Mouse (Mus musculus): ENCODE measurements around the gene Slc9a3. TPM values are rescaled to one million over a fixed set of nuclear protein-coding genes. Genes with fewer than 3 reads are reported as not detected.
A peak's percentile ranks its signal among the peaks of the same experiment; 100 is the strongest.

Slc9a3 gene
- polyA plus RNA-seq, 1 experiment from 2014 or later: not detected

- Histone ChIP-seq H3K4me3 (no peak overlapping the region), H3K9ac (no peak overlapping the region), H3K36me3 (no peaks in the 10 kb centered on the region), H3K4me2 (no peak overlapping the region), H3K27me3 (replicated peaks) (no peaks in the 10 kb centered on the region), H3K4me1 (no peaks in the 10 kb centered on the region), H3K27ac (replicated peaks) (no peak overlapping the region), H3K9me3 (no peaks in the 10 kb centered on the region)
- no peak for ATAC-seq (ENCODE audit: extremely low read depth, insufficient number of reproducible peaks, low FRiP score, low TSS enrichment)
- 49% methylated on average over 2 of the region's 2 CpGs for WGBS
Observed at GRCm38 (mm10) chr13:74147327-74147726, 26.1 kb downstream of the Slc9a3 start.

DNA sequence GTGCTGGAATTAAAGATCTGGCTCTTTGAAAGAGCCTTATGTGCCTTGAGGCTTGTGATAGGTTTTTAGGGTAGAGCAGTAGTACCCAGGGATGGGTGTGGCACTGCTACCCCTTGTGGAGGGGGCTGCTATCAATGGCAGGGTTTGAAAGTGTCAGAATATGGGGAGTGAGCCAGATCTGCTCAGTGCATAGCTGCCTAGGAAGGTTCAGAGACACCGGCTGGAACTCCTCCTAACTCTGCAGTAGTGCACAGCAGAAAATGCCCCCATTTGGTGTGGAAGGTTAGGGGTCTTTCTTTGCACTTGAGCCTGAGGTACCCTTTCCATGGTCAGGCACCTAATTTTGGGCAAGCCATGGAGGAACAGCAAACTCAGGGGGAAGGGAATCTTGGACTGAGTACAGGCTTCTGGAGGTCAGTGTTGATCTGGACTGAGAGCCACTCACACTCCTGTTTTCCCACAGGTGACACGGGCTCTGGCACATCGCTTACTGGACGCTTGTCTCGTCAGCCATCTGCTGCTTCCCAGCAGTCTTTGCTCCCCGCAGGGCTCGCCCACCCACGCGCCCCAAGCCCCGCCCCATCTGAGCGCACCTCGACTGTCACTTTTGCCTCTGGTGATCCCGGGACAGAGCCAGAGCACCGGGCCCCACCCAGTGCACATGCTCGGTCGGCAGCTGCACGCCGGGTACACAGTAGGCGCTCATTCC lies 45.2 kb downstream of the Slc9a3 start:
- H3K4me2 ChIP-seq: peak overlapping the region; percentile 85
- 8% methylated on average over 19 of the region's 19 CpGs for WGBS
- H3K27ac ChIP-seq (replicated peaks): no peak overlapping the region
- no peaks in the 10 kb centered on the region for H3K9me3 ChIP-seq
- H3K27me3 ChIP-seq (replicated peaks): 0 out of 2 replicates have a peak, but pooled peaks cover 4% of the 10 kb centered on the region
- peak overlapping the region; percentile 81 for H3K9ac ChIP-seq
- H3K4me3 ChIP-seq: peak overlapping the region; percentile 63
- ATAC-seq (ENCODE audit: extremely low read depth, insufficient number of reproducible peaks, low FRiP score, low TSS enrichment): peak; percentile 45; the same call in 1 of the 2 replicates
- peaks cover 15% of the 10 kb centered on the region for H3K4me1 ChIP-seq
- H3K36me3 ChIP-seq: peaks cover 23% of the 10 kb centered on the region

DNA sequence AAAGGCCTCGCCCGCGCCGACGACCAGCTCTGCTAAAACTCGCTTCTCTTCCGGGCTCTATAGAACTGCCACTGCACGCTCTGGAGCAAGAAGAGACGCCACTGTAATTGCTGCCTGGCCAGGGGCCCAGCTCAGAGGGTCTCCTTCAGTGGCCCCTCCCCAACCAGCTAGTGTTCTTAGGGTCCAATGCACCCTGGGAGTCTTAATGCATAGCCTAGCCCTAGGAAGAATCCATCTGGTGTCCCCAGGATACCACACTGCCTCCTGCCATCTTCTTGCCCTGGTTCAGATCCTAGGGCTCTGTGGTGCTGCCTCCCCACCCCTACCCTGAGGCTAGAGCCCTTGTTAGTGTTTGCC lies 45.8 kb downstream of the Slc9a3 start:
- no peaks in the 10 kb centered on the region for H3K9me3 ChIP-seq
- 0 out of 2 replicates have a peak, but pooled peaks cover 4% of the 10 kb centered on the region for H3K27me3 ChIP-seq (replicated peaks)
- WGBS: 7% methylated on average over 9 of the region's 9 CpGs
- peak overlapping the region; percentile 63 for H3K4me3 ChIP-seq
- peak overlapping the region; percentile 81 for H3K9ac ChIP-seq
- H3K4me1 ChIP-seq: peaks cover 15% of the 10 kb centered on the region
- ATAC-seq (ENCODE audit: extremely low read depth, insufficient number of reproducible peaks, low FRiP score, low TSS enrichment): 0 out of 2 replicates have a peak, but pooled peaks have one; percentile 11
- no peak overlapping the region for H3K27ac ChIP-seq (replicated peaks)
- H3K36me3 ChIP-seq: peaks cover 28% of the 10 kb centered on the region
- H3K4me2 ChIP-seq: peak overlapping the region; percentile 85

- WGBS: 77% methylated on average over 2 of the region's 2 CpGs
- ATAC-seq (ENCODE audit: extremely low read depth, insufficient number of reproducible peaks, low FRiP score, low TSS enrichment): no peak
- Histone ChIP-seq H3K4me2 (no peak overlapping the region), H3K9ac (no peak overlapping the region), H3K4me1 (peaks cover 15% of the 10 kb centered on the region), H3K9me3 (no peaks in the 10 kb centered on the region), H3K4me3 (no peak overlapping the region), H3K27me3 (replicated peaks) (0 out of 2 replicates have a peak, but pooled peaks cover 4% of the 10 kb centered on the region), H3K27ac (replicated peaks) (no peak overlapping the region), H3K36me3 (peaks cover 33% of the 10 kb centered on the region)
Observed at GRCm38 (mm10) chr13:74167492-74167891, 46.2 kb downstream of the Slc9a3 start.

DNA sequence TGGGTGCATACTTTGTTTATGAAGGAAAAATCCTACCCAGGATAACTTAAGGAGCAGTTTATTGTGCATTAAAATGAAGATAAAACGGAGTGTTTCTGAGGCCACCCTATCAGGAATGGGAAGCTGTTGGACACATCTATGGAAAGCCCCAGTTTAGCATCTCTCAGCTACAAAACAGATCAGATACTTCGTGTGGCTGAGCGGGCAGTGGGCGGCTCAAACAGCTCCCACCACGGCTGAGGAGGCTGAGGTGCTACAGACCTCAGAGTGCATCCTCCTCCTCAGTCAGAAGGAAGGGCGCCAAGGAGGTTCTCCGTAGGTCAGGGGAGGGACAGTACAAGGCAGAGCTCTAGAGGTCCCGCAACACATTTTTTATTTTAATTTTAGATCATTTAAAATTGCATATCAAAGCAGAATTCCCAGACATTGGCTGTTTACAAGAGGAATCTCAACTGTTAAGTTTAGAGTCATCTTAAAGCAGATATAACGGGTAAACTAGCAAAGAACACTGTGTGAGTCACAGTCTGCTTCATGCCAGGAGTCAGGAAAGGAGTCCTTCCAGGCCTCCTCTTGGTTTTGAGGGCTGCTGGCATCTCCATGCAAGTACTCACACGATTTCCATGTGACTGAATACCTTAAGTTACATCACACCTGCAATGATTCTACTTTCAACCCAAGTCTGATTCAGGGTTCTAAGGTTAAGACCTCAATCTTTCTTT lies 48.3 kb downstream of the Slc9a3 start:
- no peak overlapping the region for H3K4me2 ChIP-seq
- WGBS: 84% methylated on average over 10 of the region's 10 CpGs
- peaks cover 15% of the 10 kb centered on the region for H3K4me1 ChIP-seq
- no peak for ATAC-seq (ENCODE audit: extremely low read depth, insufficient number of reproducible peaks, low FRiP score, low TSS enrichment)
- H3K9me3 ChIP-seq: no peaks in the 10 kb centered on the region
- no peak overlapping the region for H3K4me3 ChIP-seq
- H3K9ac ChIP-seq: no peak overlapping the region
- H3K36me3 ChIP-seq: peaks cover 54% of the 10 kb centered on the region
- H3K27me3 ChIP-seq (replicated peaks): 0 out of 2 replicates have a peak, but pooled peaks cover 4% of the 10 kb centered on the region
- H3K27ac ChIP-seq (replicated peaks): no peak overlapping the region

GRCm38 (mm10) chr13:74172036-74172435 lies 50.8 kb downstream of the Slc9a3 start:
- no peak overlapping the region for H3K4me2 ChIP-seq
- no peak overlapping the region for H3K27ac ChIP-seq (replicated peaks)
- peaks cover 74% of the 10 kb centered on the region for H3K36me3 ChIP-seq
- H3K9ac ChIP-seq: no peak overlapping the region
- ATAC-seq (ENCODE audit: extremely low read depth, insufficient number of reproducible peaks, low FRiP score, low TSS enrichment): no peak
- 92% methylated on average over 5 of the region's 5 CpGs for WGBS
- no peaks in the 10 kb centered on the region for H3K9me3 ChIP-seq
- 0 out of 2 replicates have a peak, but pooled peaks cover 6% of the 10 kb centered on the region for H3K4me1 ChIP-seq
- no peak overlapping the region for H3K4me3 ChIP-seq
- H3K27me3 ChIP-seq (replicated peaks): no peaks in the 10 kb centered on the region

GRCm38 (mm10) chr13:74183011-74183695 lies 61.9 kb downstream of the Slc9a3 start:
- Histone ChIP-seq H3K9ac (no peak overlapping the region), H3K27me3 (replicated peaks) (no peaks in the 10 kb centered on the region), H3K4me1 (no peaks in the 10 kb centered on the region), H3K4me2 (no peak overlapping the region), H3K4me3 (no peak overlapping the region), H3K36me3 (peaks cover 77% of the 10 kb centered on the region), H3K9me3 (no peaks in the 10 kb centered on the region), H3K27ac (replicated peaks) (no peak overlapping the region)
- no peak for ATAC-seq (ENCODE audit: extremely low read depth, insufficient number of reproducible peaks, low FRiP score, low TSS enrichment)
- 87% methylated on average over 5 of the region's 5 CpGs for WGBS

DNA sequence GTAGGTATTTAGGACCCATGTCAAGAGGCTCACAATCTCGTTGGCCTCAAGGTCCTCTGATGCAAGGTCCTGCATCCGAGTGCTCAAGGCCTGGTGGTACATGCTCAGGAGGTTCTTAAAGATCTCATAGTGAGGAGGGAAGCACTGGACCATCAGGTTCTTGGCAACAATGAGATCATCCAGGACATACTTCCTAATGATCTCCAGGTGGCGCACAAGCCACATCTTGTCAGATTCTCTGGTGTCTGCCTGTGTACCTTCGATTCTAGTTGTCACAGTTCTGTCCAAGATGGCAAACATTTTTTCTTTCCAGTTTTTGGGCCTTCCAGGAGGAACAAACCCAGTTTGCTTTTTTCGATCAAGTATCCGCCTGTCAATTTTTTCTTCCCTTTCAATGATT lies 71.4 kb downstream of the Slc9a3 start:
- WGBS: 81% methylated on average over 6 of the region's 6 CpGs
- no peak for ATAC-seq (ENCODE audit: extremely low read depth, insufficient number of reproducible peaks, low FRiP score, low TSS enrichment)
- Histone ChIP-seq H3K36me3 (peaks cover 78% of the 10 kb centered on the region), H3K4me1 (no peaks in the 10 kb centered on the region), H3K4me3 (no peak overlapping the region), H3K9me3 (no peaks in the 10 kb centered on the region), H3K9ac (no peak overlapping the region), H3K27ac (replicated peaks) (no peak overlapping the region), H3K4me2 (no peak overlapping the region), H3K27me3 (replicated peaks) (no peaks in the 10 kb centered on the region)

- no peaks in the 10 kb centered on the region for H3K27me3 ChIP-seq (replicated peaks)
- H3K9me3 ChIP-seq: no peaks in the 10 kb centered on the region
- ATAC-seq (ENCODE audit: extremely low read depth, insufficient number of reproducible peaks, low FRiP score, low TSS enrichment): no peak
- no peak overlapping the region for H3K4me3 ChIP-seq
- 70% methylated on average over 3 of the region's 3 CpGs for WGBS
- no peak overlapping the region for H3K9ac ChIP-seq
- peaks cover 63% of the 10 kb centered on the region for H3K36me3 ChIP-seq
- no peak overlapping the region for H3K4me2 ChIP-seq
- no peaks in the 10 kb centered on the region for H3K4me1 ChIP-seq
- H3K27ac ChIP-seq (replicated peaks): no peak overlapping the region
Observed at GRCm38 (mm10) chr13:74196451-74196850, 75.2 kb downstream of the Slc9a3 start.

GRCm38 (mm10) chr13:74208317-74208985 lies 87.2 kb downstream of the Slc9a3 start, which contains the start of gene Exoc3:
Gene Exoc3 (minus strand): TSS chr13:74208732.
- Histone ChIP-seq H3K9me3 (no peaks in the 10 kb centered on the region), H3K4me3 (peak within 1 kb of the TSS; percentile 75), H3K9ac (peak within 1 kb of the TSS; percentile 90), H3K4me2 (peak within 1 kb of the TSS; percentile 85), H3K27ac (replicated peaks) (peak within 1 kb of the TSS; percentile 97), H3K36me3 (peaks cover 29% of the 10 kb centered on the region), H3K27me3 (replicated peaks) (peaks cover 15% of the 10 kb centered on the region), H3K4me1 (peaks cover 20% of the 10 kb centered on the region)
- peak; percentile 88 for ATAC-seq (ENCODE audit: extremely low read depth, insufficient number of reproducible peaks, low FRiP score, low TSS enrichment)
- WGBS: under 1% methylated on average over 39 of the region's 39 CpGs

DNA sequence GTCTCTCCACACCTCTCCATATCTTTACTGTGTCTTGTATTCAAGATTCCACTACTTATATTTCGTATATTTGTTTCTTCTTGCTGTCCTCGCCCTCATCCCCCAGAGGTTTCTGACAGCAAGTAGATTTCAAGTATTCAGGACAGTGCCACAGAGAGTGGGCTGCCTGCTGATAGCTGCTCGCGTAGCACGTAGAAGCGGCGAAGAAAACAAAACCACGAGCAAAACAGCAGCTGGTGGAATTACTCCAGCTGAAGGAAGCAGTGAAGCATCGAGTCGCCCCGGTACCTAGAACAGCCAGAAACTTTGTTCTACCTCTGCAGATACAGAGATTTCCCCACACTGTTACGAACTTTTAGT lies 87.7 kb downstream of the Slc9a3 start:
- H3K4me2 ChIP-seq: peak overlapping the region; percentile 85
- peaks cover 23% of the 10 kb centered on the region for H3K36me3 ChIP-seq
- ATAC-seq (ENCODE audit: extremely low read depth, insufficient number of reproducible peaks, low FRiP score, low TSS enrichment): 0 out of 2 replicates have a peak, but pooled peaks have one; percentile 9
- WGBS: 19% methylated on average over 12 of the region's 12 CpGs
- H3K9ac ChIP-seq: peak overlapping the region; percentile 90
- peak overlapping the region; percentile 75 for H3K4me3 ChIP-seq
- peaks cover 20% of the 10 kb centered on the region for H3K4me1 ChIP-seq
- peaks cover 19% of the 10 kb centered on the region for H3K27me3 ChIP-seq (replicated peaks)
- no peaks in the 10 kb centered on the region for H3K9me3 ChIP-seq
- H3K27ac ChIP-seq (replicated peaks): peak overlapping the region; percentile 97

All from heart, embryonic 13.5 days (tissue).